Mouse (Mus musculus): Measurements from ENCODE around the gene Rasal2.
"Not testable (repeated sequence)": the region's sequence is repeated elsewhere in the genome, so short reads cannot be mapped to it uniquely, and the experiment has no call there.

The Rasal2 gene

GRCm38 (mm10) chr1:157244453-157244790 is 168.0 kb downstream of the Rasal2 start:
- no peak for DNase-seq (ENCODE audit: low read depth, low spot score)

- DNase-seq (ENCODE audit: low read depth, low spot score): no peak
These were observed 168.6 kb downstream of the Rasal2 start for GRCm38 (mm10) chr1:157243576-157244452.

- DNase-seq (ENCODE audit: low read depth, low spot score): no peak
These were observed 172.7 kb downstream of the Rasal2 start for GRCm38 (mm10) chr1:157239687-157240086.

GRCm38 (mm10) chr1:157236650-157237344 is 175.6 kb downstream of the Rasal2 start:
- not testable (repeated sequence) for DNase-seq (ENCODE audit: low read depth, low spot score)

GRCm38 (mm10) chr1:157233451-157233850 is 178.9 kb downstream of the Rasal2 start:
- DNase-seq (ENCODE audit: low read depth, low spot score): no peak

- DNase-seq (ENCODE audit: low read depth, low spot score): no peak
These were observed 180.0 kb downstream of the Rasal2 start for GRCm38 (mm10) chr1:157232372-157232771.

- no peak for DNase-seq (ENCODE audit: low read depth, low spot score)
These were observed 181.4 kb downstream of the Rasal2 start for GRCm38 (mm10) chr1:157231016-157231415.

GRCm38 (mm10) chr1:157230386-157230785 is 182.0 kb downstream of the Rasal2 start:
- no peak for DNase-seq (ENCODE audit: low read depth, low spot score)

GRCm38 (mm10) chr1:157225013-157225412 is 187.4 kb downstream of the Rasal2 start:
- DNase-seq (ENCODE audit: low read depth, low spot score): no peak

- no peak for DNase-seq (ENCODE audit: low read depth, low spot score)
These were observed 191.5 kb downstream of the Rasal2 start for GRCm38 (mm10) chr1:157220910-157221309.

GRCm38 (mm10) chr1:157220466-157220865 is 191.9 kb downstream of the Rasal2 start:
- DNase-seq (ENCODE audit: low read depth, low spot score): no peak

- DNase-seq (ENCODE audit: low read depth, low spot score): no peak
These were observed 203.6 kb downstream of the Rasal2 start for GRCm38 (mm10) chr1:157208754-157209153.

GRCm38 (mm10) chr1:157205685-157206084 is 206.7 kb downstream of the Rasal2 start:
- no peak for DNase-seq (ENCODE audit: low read depth, low spot score)

- DNase-seq (ENCODE audit: low read depth, low spot score): no peak
These were observed 229.4 kb downstream of the Rasal2 start for GRCm38 (mm10) chr1:157183043-157183442.

GRCm38 (mm10) chr1:157182431-157182830 is 230.0 kb downstream of the Rasal2 start:
- DNase-seq (ENCODE audit: low read depth, low spot score): no peak

- no peak for DNase-seq (ENCODE audit: low read depth, low spot score)
These were observed 231.3 kb downstream of the Rasal2 start for GRCm38 (mm10) chr1:157181081-157181480.

GRCm38 (mm10) chr1:157178988-157179764 is 233.2 kb downstream of the Rasal2 start:
- DNase-seq (ENCODE audit: low read depth, low spot score): no peak

GRCm38 (mm10) chr1:157169292-157169691 is 243.1 kb downstream of the Rasal2 start:
- DNase-seq (ENCODE audit: low read depth, low spot score): no peak

GRCm38 (mm10) chr1:157168891-157169290 is 243.5 kb downstream of the Rasal2 start:
- no peak for DNase-seq (ENCODE audit: low read depth, low spot score)

GRCm38 (mm10) chr1:157153781-157154180 is 258.6 kb downstream of the Rasal2 start:
- no peak for DNase-seq (ENCODE audit: low read depth, low spot score)

GRCm38 (mm10) chr1:157150107-157150506 is 262.3 kb downstream of the Rasal2 start:
- DNase-seq (ENCODE audit: low read depth, low spot score): no peak

- DNase-seq (ENCODE audit: low read depth, low spot score): no peak
These were observed 267.8 kb downstream of the Rasal2 start for GRCm38 (mm10) chr1:157144621-157145020.

All from CD4-positive, CD25-positive, alpha-beta regulatory T cell, adult 2 months (primary cell).